Comparison of ENCODE assay signal across 11 mouse cellular contexts in genomic region chr1:184871506-184871905, GRCm38 (mm10). TPM values are rescaled to one million over a fixed set of nuclear protein-coding genes. Genes with fewer than 3 reads are reported as not detected.
DNase-seq lines count a peak whose midpoint lies in the region; ATAC-seq and TF ChIP-seq lines count a peak whose summit lies in the region.
"Had no signal": no experiment of that assay in that cellular context is flagged by ENCODE, and none has a peak within 500 bp of the region (broad histone marks: within the 10 kb centered on the region; RNA-seq: fewer than 3 reads in every experiment).

No protein-coding gene starts in this region.

- H3K36me3 ChIP-seq in embryonic facial prominence, embryonic 11.5 days (replicated peaks; ENCODE audit: control insufficient read depth, insufficient read depth, low read depth, low read length): no peaks in the 10 kb centered on the region
- H3K36me3 ChIP-seq in midbrain, embryonic 13.5 days: no peaks in the 10 kb centered on the region
- H3K36me3 ChIP-seq: hindbrain, embryonic 15.5 days had no signal

- TF ChIP-seq CTCF in gastrocnemius, adult 2 months (IDR thresholded peaks at IDR 0.05): no peak

- intact Hi-C loops in gastrocnemius, adult 2 months (cut with DNase I): no loop called here

- peak overlapping the region; percentile 70 for H3K27ac ChIP-seq in gastrocnemius, adult 2 months
- H3K27ac ChIP-seq in embryonic facial prominence, embryonic 11.5 days (replicated peaks; ENCODE audit: low read depth, low read length): no peak overlapping the region
- H3K27ac ChIP-seq in midbrain, embryonic 13.5 days: no peak overlapping the region
- H3K27ac ChIP-seq: hindbrain, embryonic 15.5 days had no signal

- no peak overlapping the region for H3K9ac ChIP-seq in embryonic facial prominence, embryonic 11.5 days (replicated peaks; ENCODE audit: low read length)
- no peak overlapping the region for H3K9ac ChIP-seq in midbrain, embryonic 13.5 days (replicated peaks)
- H3K9ac ChIP-seq: hindbrain, embryonic 15.5 days had no signal

- 0 out of 2 replicates have a peak, but pooled peaks have one; percentile 27 for ATAC-seq in embryonic facial prominence, embryonic 11.5 days (replicated peaks; ENCODE audit: insufficient number of reproducible peaks, low FRiP score, low TSS enrichment, low read depth)
- no peak for ATAC-seq in frontal cortex, adult (ENCODE audit: low TSS enrichment)
- ATAC-seq in midbrain, embryonic 13.5 days: no peak

- H3K4me3 ChIP-seq in gastrocnemius, adult 2 months: no peak overlapping the region
- no peak overlapping the region for H3K4me3 ChIP-seq in embryonic facial prominence, embryonic 11.5 days (ENCODE audit: low read depth, low read length)
- no peak overlapping the region for H3K4me3 ChIP-seq in midbrain, embryonic 13.5 days (replicated peaks)
- H3K4me3 ChIP-seq: hindbrain, embryonic 15.5 days had no signal

- no peak overlapping the region for H3K4me2 ChIP-seq in embryonic facial prominence, embryonic 11.5 days (ENCODE audit: low read depth, low read length)
- no peak overlapping the region for H3K4me2 ChIP-seq in midbrain, embryonic 13.5 days (replicated peaks)
- H3K4me2 ChIP-seq: hindbrain, embryonic 15.5 days had no signal

- peaks cover 2% of the 10 kb centered on the region; the same call in 1 of the 2 replicates for H3K4me1 ChIP-seq in embryonic facial prominence, embryonic 11.5 days (ENCODE audit: control insufficient read depth, insufficient read depth, low read length)
- no peaks in the 10 kb centered on the region for H3K4me1 ChIP-seq in midbrain, embryonic 13.5 days (replicated peaks)

- WGBS in embryonic facial prominence, embryonic 11.5 days: 65% methylated on average over 1 of the region's 1 CpGs
- 96% methylated on average over 1 of the region's 1 CpGs for WGBS in midbrain, embryonic 13.5 days

- no peaks in the 10 kb centered on the region for H3K27me3 ChIP-seq in embryonic facial prominence, embryonic 11.5 days (ENCODE audit: control insufficient read depth, insufficient read depth, low read length)
- peaks cover 24% of the 10 kb centered on the region for H3K27me3 ChIP-seq in midbrain, embryonic 13.5 days
- H3K27me3 ChIP-seq: hindbrain, embryonic 15.5 days had no signal

- H3K9me3 ChIP-seq in embryonic facial prominence, embryonic 11.5 days (replicated peaks; ENCODE audit: control insufficient read depth, low read length): no peaks in the 10 kb centered on the region
- H3K9me3 ChIP-seq in midbrain, embryonic 13.5 days: no peaks in the 10 kb centered on the region
- H3K9me3 ChIP-seq: hindbrain, embryonic 15.5 days had no signal

- peak; percentile 33 for DNase-seq in gastrocnemius, adult 2 months
- DNase-seq in gastrocnemius, adult 8-10 months (ENCODE audit: low spot score in 2 of 2): no peak
- peak; percentile 61 for DNase-seq in embryonic facial prominence, embryonic 11.5 days (ENCODE audit: low spot score)
- DNase-seq in kidney, postnatal 14 days: peak; percentile 69
- DNase-seq in lung, postnatal 36 days: peak; percentile 46
- no peak for DNase-seq in spleen, postnatal 36 days (ENCODE audit: low spot score in 2 of 2)

RNA-seq across cellular contexts. Expression of gene C130074G19Rik, which starts 11.5 kb away (rescaled TPM):
- 10 to 100 TPM in 1 of 2 experiments, 1 to 10 TPM in 1; 7.1 to 10.1 TPM for total RNA-seq in gastrocnemius, adult 2 months (2021)
- total RNA-seq in gastrocnemius, adult 8-10 months (2022): 10 to 100 TPM in 2 of 4 experiments, 1 to 10 TPM in 2; 7.1 to 15.3 (median 10.8) TPM
- 0.67 and 0.72 TPM in 2 replicates for polyA plus RNA-seq in embryonic facial prominence, embryonic 11.5 days (2014; fragmentation: Nextera tagmentation; extraction: Ambion mirVana)
- 0.85 and 1.2 TPM in 2 replicates for polyA plus RNA-seq in midbrain, embryonic 13.5 days (2015; fragmentation: Nextera tagmentation; extraction: Ambion mirVana)
- total RNA-seq: common myeloid progenitor, adult 5-6 weeks had no signal
- polyA plus RNA-seq: C2C12 had no signal

RNA-seq across cellular contexts. Expression of gene Marc2, which starts 25.3 kb away (rescaled TPM):
- 100 to 1,000 TPM; 126 to 170 TPM for total RNA-seq in gastrocnemius, adult 2 months (2021)
- total RNA-seq in gastrocnemius, adult 8-10 months (2022): 100 to 1,000 TPM; 128 to 149 (median 132) TPM
- 118 and 125 TPM in 2 replicates for polyA plus RNA-seq in embryonic facial prominence, embryonic 11.5 days (2014; fragmentation: Nextera tagmentation; extraction: Ambion mirVana)
- 93.0 and 95.2 TPM in 2 replicates for polyA plus RNA-seq in midbrain, embryonic 13.5 days (2015; fragmentation: Nextera tagmentation; extraction: Ambion mirVana)

Comparison
In these comparisons a context has a peak if more than half of its experiments do, and no peak if none do; other contexts are left out.
1. DNase-seq: peak in gastrocnemius, adult 2 months (single experiment), embryonic facial prominence, embryonic 11.5 days (single experiment), kidney, postnatal 14 days (single experiment) and lung, postnatal 36 days (single experiment); none in gastrocnemius, adult 8-10 months (0 of 2) and spleen, postnatal 36 days (0 of 2).